Mouse (Mus musculus) lung, postnatal 0 days (tissue): ENCODE data around the gene Tpst2. TPM values are rescaled to one million over a fixed set of nuclear protein-coding genes. Genes with fewer than 3 reads are reported as not detected.
A peak's percentile ranks its signal among the peaks of the same experiment; 100 is the strongest.

Experiments used
- ATAC-seq: fragments of 200-750 bp; cut with Nextera tagmentation; 2 replicates; pipeline ENCODE4 v1.8.0; 2017; ENCODE audit warnings: moderate library complexity
- DNase-seq: peaks from one replicate; pipeline ENCODE4 v3.0.0-alpha.2; 2016; ENCODE audit warnings: low spot score
- H3K27ac ChIP-seq: fragments of 300-500 bp; sonication (generic); 2 replicates; pipeline ENCODE4 v1.5.1; 2014; ENCODE audit warnings: antibody characterized with exemption, mild to moderate bottlenecking, low read length, mixed read lengths
- H3K27me3 ChIP-seq: fragments of 300-500 bp; sonication (generic); replicated peaks from 2 replicates; pipeline ENCODE4 v1.6.1; 2014; ENCODE audit warnings: low read length, mixed read lengths; ENCODE audit not compliant: insufficient read depth
- H3K36me3 ChIP-seq: fragments of 300-500 bp; sonication (generic); 2 replicates; pipeline ENCODE4 v1.6.1; 2014; ENCODE audit warnings: low read length, mixed read lengths; ENCODE audit not compliant: insufficient read depth
- H3K4me1 ChIP-seq: fragments of 300-500 bp; sonication (generic); 2 replicates; pipeline ENCODE4 v1.6.1; 2014; ENCODE audit warnings: antibody characterized with exemption, low read depth, low read length, mixed read lengths; ENCODE audit not compliant: insufficient read depth
- H3K4me2 ChIP-seq: fragments of 300-500 bp; sonication (generic); replicated peaks from 2 replicates; pipeline ENCODE4 v1.6.1; 2014; ENCODE audit warnings: low read depth, mild to moderate bottlenecking, low read length, moderate library complexity, mixed read lengths
- H3K4me3 ChIP-seq: fragments of 300-500 bp; sonication (generic); 2 replicates; pipeline ENCODE4 v1.5.1; 2014; ENCODE audit warnings: low read depth, low read length
- H3K9ac ChIP-seq: fragments of 300-500 bp; sonication (generic); replicated peaks from 2 replicates; pipeline ENCODE4 v1.6.1; 2014; ENCODE audit warnings: low read depth, mild to moderate bottlenecking
- H3K9me3 ChIP-seq: fragments of 300-500 bp; sonication (generic); 2 replicates; pipeline ENCODE4 v1.6.1; 2016; ENCODE audit warnings: low read length, mixed read lengths
- CTCF ChIP-seq: IDR thresholded peaks from 2 replicates; pipeline ENCODE4 v1.5.1; 2016; ENCODE audit warnings: antibody characterized with exemption, mild to moderate bottlenecking
- EP300 ChIP-seq: IDR thresholded peaks from 2 replicates; pipeline ENCODE4 v1.6.1; 2016; ENCODE audit warnings: antibody characterized with exemption, mild to moderate bottlenecking, control low read depth
- WGBS: fragments of 180-500 bp; shearing (Covaris S2); extraction: QIAGEN DNeasy Blood & Tissue Kit; methylation state at CpG from one replicate; pipeline ENCODE4 v1.1.7; 2014; 5-methylcytosine and 5-hydroxymethylcytosine counted together
- polyA plus RNA-seq: library from polyadenylated mRNA; unstranded; fragments of >200 nt; fragmentation: Nextera tagmentation; extraction: Ambion mirVana; gene quantifications from 2 replicates; pipeline ENCODE4 v1.2.1, GENCODE M21; 2015

Gene Tpst2
- polyA plus RNA-seq, 1 experiment from 2014 or later: 106 TPM

DNA sequence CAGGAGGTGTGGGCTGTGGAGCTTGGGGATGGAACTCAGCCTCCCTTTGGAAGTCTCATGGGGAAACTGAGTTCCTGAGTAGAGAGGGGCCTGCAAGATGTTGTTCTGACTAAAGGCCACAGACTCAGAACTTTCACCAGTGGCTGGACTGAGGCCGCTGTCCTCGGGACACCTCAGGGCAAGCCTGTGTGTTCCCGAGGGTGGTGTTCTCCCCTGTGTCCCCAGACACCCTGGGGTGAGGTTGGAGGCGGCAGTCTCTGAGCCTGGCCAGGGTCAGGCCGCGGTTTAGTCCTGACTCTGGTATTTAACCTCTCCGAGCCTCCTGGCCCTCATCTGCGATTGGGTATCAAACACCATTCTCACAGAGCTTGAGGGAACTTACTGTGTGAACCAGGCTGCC lies 19.1 kb downstream of the Tpst2 start:
- H3K9ac ChIP-seq: no peak overlapping the region
- no peaks in the 10 kb centered on the region for H3K36me3 ChIP-seq
- H3K27ac ChIP-seq: no peak overlapping the region
- H3K4me1 ChIP-seq: peaks cover 17% of the 10 kb centered on the region
- no peaks in the 10 kb centered on the region for H3K9me3 ChIP-seq
- no peak overlapping the region for H3K4me2 ChIP-seq
- DNase-seq (no peak), ATAC-seq (no peak)
- TF ChIP-seq CTCF: no peak
- no peak for TF ChIP-seq EP300
- 66% methylated on average over 8 of the region's 8 CpGs for WGBS
- no peaks in the 10 kb centered on the region for H3K27me3 ChIP-seq
- H3K4me3 ChIP-seq: no peak overlapping the region

DNA sequence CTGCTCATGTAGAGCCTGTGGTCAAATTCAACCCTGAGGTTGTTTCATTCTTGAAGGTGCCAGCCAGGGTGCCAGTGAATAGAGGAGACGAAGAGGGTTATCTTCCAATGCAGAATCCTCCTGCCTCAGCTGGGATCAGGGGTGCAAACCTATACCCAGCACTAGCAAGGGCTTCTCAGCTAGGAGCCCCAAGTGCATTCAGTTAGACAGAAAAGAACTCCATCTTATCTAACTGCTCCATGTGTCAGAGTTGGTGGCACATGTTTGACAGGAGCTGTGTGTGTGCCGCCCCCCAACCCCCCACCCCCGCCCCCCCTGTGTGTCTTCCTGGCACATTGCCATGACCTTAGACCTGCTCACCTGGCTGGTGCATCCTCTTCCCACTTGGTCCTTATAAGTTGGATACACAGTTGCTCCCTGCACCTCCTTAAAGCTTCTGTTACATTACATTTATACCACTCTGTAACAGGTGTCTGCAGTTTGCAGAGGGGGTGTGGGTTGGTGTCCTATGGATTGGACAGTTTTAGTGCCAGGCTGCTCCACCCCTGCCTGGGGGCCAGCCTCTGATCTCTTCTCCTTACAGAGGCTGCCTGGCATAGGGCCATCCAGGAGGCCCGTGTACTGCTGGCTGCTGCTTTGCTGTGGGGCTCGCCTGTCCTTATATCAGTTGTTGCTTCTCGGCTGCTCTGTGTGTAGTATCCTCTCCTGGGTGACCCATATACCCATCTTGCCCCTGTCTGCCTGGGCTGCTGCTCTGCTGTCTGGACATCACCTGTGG lies 20.1 kb downstream of the Tpst2 start:
- TF ChIP-seq CTCF: no peak
- no peak for TF ChIP-seq EP300
- 49% methylated on average over 6 of the region's 6 CpGs for WGBS
- H3K9me3 ChIP-seq: no peaks in the 10 kb centered on the region
- H3K9ac ChIP-seq: no peak overlapping the region
- no peaks in the 10 kb centered on the region for H3K36me3 ChIP-seq
- peaks cover 17% of the 10 kb centered on the region for H3K4me1 ChIP-seq
- DNase-seq (no peak), ATAC-seq (no peak)
- H3K4me2 ChIP-seq: no peak overlapping the region
- H3K27ac ChIP-seq: peak overlapping the region; percentile 38; the same call in 1 of the 2 replicates
- H3K4me3 ChIP-seq: no peak overlapping the region
- no peaks in the 10 kb centered on the region for H3K27me3 ChIP-seq

DNA sequence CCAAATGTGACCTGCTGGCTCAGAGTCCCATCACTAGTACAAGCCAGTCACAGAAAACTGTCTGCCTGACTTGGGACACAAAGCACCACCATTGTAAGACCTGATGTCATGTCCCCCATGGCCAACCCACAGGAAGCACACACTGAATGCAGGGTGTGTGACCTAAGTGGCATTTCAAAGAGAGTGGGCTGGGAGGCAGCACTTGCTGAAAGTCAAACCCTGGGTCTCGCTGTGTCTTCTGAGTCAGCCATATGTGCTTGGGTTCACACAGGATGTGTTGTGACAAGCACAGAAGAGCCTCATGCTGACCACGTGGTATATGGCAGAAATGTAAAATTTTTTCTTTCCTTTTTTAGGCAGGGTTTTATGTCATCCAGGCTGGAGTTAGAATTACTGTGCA lies 20.8 kb downstream of the Tpst2 start:
- no peak overlapping the region for H3K9ac ChIP-seq
- H3K4me3 ChIP-seq: no peak overlapping the region
- DNase-seq (no peak), ATAC-seq (peak; percentile 67)
- no peaks in the 10 kb centered on the region for H3K27me3 ChIP-seq
- peak overlapping the region; percentile 38; the same call in 1 of the 2 replicates for H3K27ac ChIP-seq
- WGBS: 43% methylated on average over 2 of the region's 2 CpGs
- H3K4me2 ChIP-seq: no peak overlapping the region
- H3K36me3 ChIP-seq: no peaks in the 10 kb centered on the region
- peaks cover 17% of the 10 kb centered on the region for H3K4me1 ChIP-seq
- TF ChIP-seq EP300 (peak; percentile 29; the same call in 1 of the 2 replicates), CTCF (no peak)
- no peaks in the 10 kb centered on the region for H3K9me3 ChIP-seq

DNA sequence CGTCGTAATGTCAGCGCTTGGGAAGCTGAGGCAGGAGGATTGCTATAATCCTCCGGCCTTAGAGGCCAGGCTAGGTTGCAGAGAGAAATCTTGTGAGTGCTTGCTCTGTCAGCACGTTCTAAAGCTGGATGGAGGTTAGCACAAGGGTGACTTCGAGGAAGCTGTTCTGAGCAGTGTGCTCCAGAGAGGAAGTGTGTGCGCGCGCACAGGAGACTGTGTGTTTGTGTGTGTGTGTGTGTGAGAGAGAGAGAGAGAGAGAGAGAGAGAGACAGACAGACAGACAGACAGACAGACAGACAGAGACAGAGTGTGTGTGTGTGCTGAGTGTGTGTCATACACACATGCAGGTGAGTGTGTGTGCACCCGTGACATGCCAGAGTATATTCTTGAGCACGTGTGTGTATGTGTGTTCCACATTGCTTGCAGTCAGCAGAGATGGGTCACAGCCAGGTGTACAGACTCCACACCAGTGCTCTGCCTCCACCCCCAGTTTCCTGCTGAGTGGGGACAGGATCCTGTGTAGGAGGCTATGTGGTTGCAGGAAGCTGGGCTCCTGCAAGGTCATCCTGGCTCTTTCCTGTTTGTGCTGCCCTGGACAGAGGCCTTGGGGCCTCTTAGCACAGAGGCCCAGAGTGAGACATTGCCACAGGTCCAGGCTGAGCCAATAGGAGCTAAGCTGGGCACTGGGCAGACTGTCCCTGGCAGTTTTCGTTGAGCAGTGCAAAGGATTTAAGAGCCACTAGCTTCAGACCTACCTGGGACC lies 21.9 kb downstream of the Tpst2 start:
- no peak overlapping the region for H3K9ac ChIP-seq
- H3K4me1 ChIP-seq: peaks cover 16% of the 10 kb centered on the region
- 64% methylated on average over 12 of the region's 12 CpGs for WGBS
- ATAC-seq (peak; percentile 81), DNase-seq (no peak)
- H3K4me2 ChIP-seq: no peak overlapping the region
- no peaks in the 10 kb centered on the region for H3K27me3 ChIP-seq
- H3K4me3 ChIP-seq: no peak overlapping the region
- no peaks in the 10 kb centered on the region for H3K36me3 ChIP-seq
- TF ChIP-seq CTCF (no peak), EP300 (peak; percentile 49; the same call in 1 of the 2 replicates)
- H3K9me3 ChIP-seq: no peaks in the 10 kb centered on the region
- peak overlapping the region; percentile 62; the same call in 1 of the 2 replicates for H3K27ac ChIP-seq

DNA sequence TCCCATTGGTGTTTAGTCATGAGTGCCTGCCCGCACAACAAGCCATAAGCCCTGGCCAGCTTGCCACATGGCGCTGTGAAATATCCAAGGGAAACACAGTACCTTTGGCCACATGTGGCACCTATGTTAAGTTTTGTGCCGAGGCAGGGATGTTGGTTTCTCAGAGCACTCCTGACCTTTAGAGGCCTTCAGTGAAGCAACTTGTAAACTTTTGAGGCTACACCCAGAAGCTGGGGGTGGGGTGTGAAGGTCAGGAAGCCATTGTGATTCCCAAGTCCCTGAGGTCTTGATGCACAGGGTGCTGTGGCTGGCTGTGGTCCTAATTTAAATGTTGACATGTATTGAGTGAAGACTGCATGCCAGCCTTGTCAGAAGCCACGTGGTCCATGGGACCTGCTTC lies 22.9 kb downstream of the Tpst2 start:
- Histone ChIP-seq H3K27ac (peak overlapping the region; percentile 62; the same call in 1 of the 2 replicates), H3K4me3 (no peak overlapping the region), H3K9ac (no peak overlapping the region), H3K36me3 (no peaks in the 10 kb centered on the region), H3K27me3 (no peaks in the 10 kb centered on the region), H3K4me2 (no peak overlapping the region), H3K4me1 (peaks cover 13% of the 10 kb centered on the region; the same call in 1 of the 2 replicates), H3K9me3 (no peaks in the 10 kb centered on the region)
- no peak for DNase-seq
- TF ChIP-seq EP300 (no peak), CTCF (no peak)
- no peak for ATAC-seq
- WGBS: 74% methylated on average over 4 of the region's 4 CpGs

DNA sequence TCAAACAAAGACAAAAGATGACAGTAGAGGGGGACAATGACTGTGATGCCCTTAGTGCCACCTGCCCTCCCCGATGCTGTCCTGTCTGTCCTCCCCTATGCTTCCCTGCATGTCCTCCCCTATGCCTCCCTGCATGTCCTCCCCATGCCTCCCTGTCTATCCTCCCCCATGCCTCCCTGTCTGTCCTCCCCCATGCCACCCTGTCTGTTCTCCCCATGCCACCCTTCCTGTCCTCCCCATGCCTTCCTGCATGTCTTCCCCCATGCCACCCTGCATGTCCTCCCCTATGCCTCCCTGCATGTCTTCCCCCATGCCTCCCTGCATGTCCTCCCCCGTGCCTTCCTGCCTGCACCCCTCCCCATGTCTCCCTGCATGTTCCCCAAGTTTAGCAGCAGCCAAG lies 23.6 kb downstream of the Tpst2 start:
- DNase-seq (no peak), ATAC-seq (no peak)
- H3K27ac ChIP-seq: no peak overlapping the region
- H3K27me3 ChIP-seq: no peaks in the 10 kb centered on the region
- no peak overlapping the region for H3K9ac ChIP-seq
- no peaks in the 10 kb centered on the region for H3K9me3 ChIP-seq
- WGBS: 60% methylated on average over 2 of the region's 2 CpGs
- peaks cover 8% of the 10 kb centered on the region; the same call in 1 of the 2 replicates for H3K4me1 ChIP-seq
- no peaks in the 10 kb centered on the region for H3K36me3 ChIP-seq
- TF ChIP-seq CTCF: no peak
- no peak for TF ChIP-seq EP300
- no peak overlapping the region for H3K4me3 ChIP-seq
- no peak overlapping the region for H3K4me2 ChIP-seq
